10 mouse cellular contexts compared by ENCODE assay signal in the genomic region with DNA sequence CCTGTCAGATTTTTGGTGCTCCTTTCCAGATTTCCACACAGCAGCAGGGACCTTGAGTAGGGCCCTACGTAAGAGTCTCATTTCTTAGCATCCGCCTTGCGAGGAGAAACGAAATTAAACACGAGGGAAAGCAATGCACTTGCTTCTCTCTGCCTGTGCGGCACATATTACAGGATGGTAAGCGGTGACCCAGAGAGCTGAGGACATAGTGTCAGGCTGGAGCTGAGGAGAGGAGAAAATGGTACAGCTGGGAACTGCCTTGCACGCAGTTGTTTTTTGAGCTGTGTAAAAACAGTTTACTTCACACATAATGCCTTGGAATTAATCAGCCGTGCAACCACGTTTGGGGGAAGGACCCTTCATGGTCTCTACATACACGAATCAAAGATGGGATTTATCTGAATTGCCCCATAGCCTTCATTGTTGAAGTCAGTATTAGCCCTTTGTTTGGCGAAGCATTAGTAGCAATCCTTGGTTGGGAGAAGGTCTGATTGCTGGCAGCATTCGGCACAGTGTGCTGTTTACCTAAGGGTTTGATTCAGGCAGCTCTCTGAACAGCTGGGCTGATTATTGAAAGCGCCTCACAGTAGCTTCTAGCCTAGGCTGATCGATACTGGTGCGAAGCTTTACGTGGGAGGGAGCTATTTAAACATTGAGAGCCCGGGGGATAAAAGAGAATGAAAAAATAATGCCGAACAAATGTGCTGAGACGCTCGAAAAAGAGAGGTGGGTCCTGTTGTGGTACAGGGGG.
DNase-seq lines count a peak whose midpoint lies in the region; ATAC-seq and TF ChIP-seq lines count a peak whose summit lies in the region.
"Had no signal": no experiment of that assay in that cellular context is flagged by ENCODE, and none has a peak within 500 bp of the region (broad histone marks: within the 10 kb centered on the region; RNA-seq: fewer than 3 reads in every experiment).

No protein-coding gene starts in this region.

- 0 out of 2 replicates have a peak overlapping the region, but pooled peaks have one; percentile 5 for H3K27ac ChIP-seq in kidney, embryonic 15.5 days
- H3K27ac ChIP-seq in forebrain, postnatal 0 days (ENCODE audit: low read depth, low read length): no peak overlapping the region
- H3K27ac ChIP-seq in midbrain, embryonic 14.5 days (replicated peaks; ENCODE audit: low read depth, low read length): peak overlapping the region; percentile 6
- H3K27ac ChIP-seq in left cerebral cortex, adult 2 months: no peak overlapping the region

- DNase-seq in kidney, adult 11 months: no peak
- peak; percentile 37 for DNase-seq in brain, adult 2 months (ENCODE audit: low read depth, low spot score)
- DNase-seq in forebrain, postnatal 0 days: no peak
- DNase-seq in midbrain, embryonic 14.5 days: peak; percentile 56
- DNase-seq in heart, adult 9 months (ENCODE audit: low spot score in 2 of 2): no peak
- no peak for DNase-seq in c-Kit-positive CD71-positive TER-119-positive erythroid progenitor cells, embryonic 14.5 days (ENCODE audit: low spot score)
- DNase-seq in left cerebral cortex, adult 2 months (ENCODE audit: extremely low spot score in 1 of 2, low spot score in 2 of 2): no peak
- DNase-seq: gastrocnemius, postnatal 36 days had no signal

- H3K4me1 ChIP-seq in kidney, embryonic 15.5 days: peaks cover 11% of the 10 kb centered on the region
- peaks cover 5% of the 10 kb centered on the region; the same call in 1 of the 2 replicates for H3K4me1 ChIP-seq in forebrain, postnatal 0 days (ENCODE audit: insufficient read depth)
- peaks cover 10% of the 10 kb centered on the region for H3K4me1 ChIP-seq in midbrain, embryonic 14.5 days (ENCODE audit: control insufficient read depth, insufficient read depth, low read length)

- no peak overlapping the region for H3K9ac ChIP-seq in kidney, embryonic 15.5 days
- no peak overlapping the region for H3K9ac ChIP-seq in forebrain, postnatal 0 days
- no peak overlapping the region for H3K9ac ChIP-seq in midbrain, embryonic 14.5 days (replicated peaks; ENCODE audit: low read length)

- WGBS in kidney, embryonic 15.5 days: 46% methylated on average over 21 of the region's 21 CpGs
- 36% methylated on average over 21 of the region's 21 CpGs for WGBS in forebrain, postnatal 0 days
- 33% methylated on average over 21 of the region's 21 CpGs for WGBS in midbrain, embryonic 14.5 days

- no peaks in the 10 kb centered on the region for H3K36me3 ChIP-seq in kidney, embryonic 15.5 days
- H3K36me3 ChIP-seq in forebrain, postnatal 0 days (ENCODE audit: insufficient read depth): no peaks in the 10 kb centered on the region
- no peaks in the 10 kb centered on the region for H3K36me3 ChIP-seq in midbrain, embryonic 14.5 days (ENCODE audit: control insufficient read depth, insufficient read depth, low read length)

- no peak overlapping the region for H3K4me3 ChIP-seq in kidney, embryonic 15.5 days (replicated peaks)
- H3K4me3 ChIP-seq in forebrain, postnatal 0 days (ENCODE audit: low read depth, low read length): no peak overlapping the region
- no peak overlapping the region for H3K4me3 ChIP-seq in midbrain, embryonic 14.5 days (replicated peaks; ENCODE audit: low read depth, low read length)
- no peak overlapping the region; the same call in 1 of the 2 replicates for H3K4me3 ChIP-seq in left cerebral cortex, adult 2 months

- intact Hi-C loops in left cerebral cortex, adult 2 months (cut with DNase I): no loop called here

- peak overlapping the region; percentile 29 for H3K4me2 ChIP-seq in kidney, embryonic 15.5 days
- no peak overlapping the region for H3K4me2 ChIP-seq in forebrain, postnatal 0 days (ENCODE audit: low read depth)
- peak overlapping the region; percentile 0; the same call in 1 of the 2 replicates for H3K4me2 ChIP-seq in midbrain, embryonic 14.5 days (ENCODE audit: low read length)

- no peak for TF ChIP-seq CTCF in forebrain, postnatal 0 days (IDR thresholded peaks at IDR 0.05; ENCODE audit: low read depth)
- no peak for TF ChIP-seq CTCF in left cerebral cortex, adult 2 months (IDR thresholded peaks at IDR 0.05)

- no peaks in the 10 kb centered on the region for H3K9me3 ChIP-seq in kidney, embryonic 15.5 days (replicated peaks)
- H3K9me3 ChIP-seq in forebrain, postnatal 0 days (ENCODE audit: low read length): no peaks in the 10 kb centered on the region
- H3K9me3 ChIP-seq in midbrain, embryonic 14.5 days (ENCODE audit: control insufficient read depth, low read length): no peaks in the 10 kb centered on the region

- no peaks in the 10 kb centered on the region for H3K27me3 ChIP-seq in kidney, embryonic 15.5 days
- no peaks in the 10 kb centered on the region for H3K27me3 ChIP-seq in forebrain, postnatal 0 days (ENCODE audit: insufficient read depth, low read length)
- no peaks in the 10 kb centered on the region for H3K27me3 ChIP-seq in midbrain, embryonic 14.5 days (ENCODE audit: control insufficient read depth, insufficient read depth, low read length)
- H3K27me3 ChIP-seq: CH12.LX had no signal

- 0 out of 2 replicates have a peak, but pooled peaks have one; percentile 49 for ATAC-seq in kidney, embryonic 15.5 days (replicated peaks; ENCODE audit: low FRiP score)
- ATAC-seq in forebrain, postnatal 0 days: peak; percentile 38; the same call in 1 of the 2 replicates
- no peak for ATAC-seq in midbrain, embryonic 14.5 days (ENCODE audit: low FRiP score, low TSS enrichment)

Comparison
In these comparisons a context has a peak if more than half of its experiments do, and no peak if none do; other contexts are left out.
1. H3K27ac ChIP-seq: peak in kidney, embryonic 15.5 days (single experiment) and midbrain, embryonic 14.5 days (single experiment); none in forebrain, postnatal 0 days (single experiment) and left cerebral cortex, adult 2 months (single experiment).
2. DNase-seq: peak in brain, adult 2 months (single experiment) and midbrain, embryonic 14.5 days (single experiment); none in kidney, adult 11 months (single experiment), forebrain, postnatal 0 days (single experiment), heart, adult 9 months (0 of 2), c-Kit-positive CD71-positive TER-119-positive erythroid progenitor cells, embryonic 14.5 days (single experiment) and left cerebral cortex, adult 2 months (0 of 2).